Mouse (Mus musculus): Measurements from ENCODE around the gene Mrrf. TPM values are rescaled to one million over a fixed set of nuclear protein-coding genes. Genes with fewer than 3 reads are reported as not detected.

Mrrf gene
- total RNA-seq (2021) = 10 to 100 TPM; 14.2 to 16.1 TPM
- long read RNA-seq, experiment 1, transcript Mrrf-201 (7 exons, 2,623 nt) = major isoform, 15 of 19 reads
- long read RNA-seq, experiment 1, partial matches to known transcripts = 0 of 19 reads
- long read RNA-seq, experiment 1, other reads (novel, unspliced or antisense) = 4 of 19 reads
- long read RNA-seq, experiment 2, transcript Mrrf-201 (7 exons, 2,623 nt) = major isoform, 22 of 23 reads
- long read RNA-seq, experiment 2, partial matches to known transcripts = 0 of 23 reads
- long read RNA-seq, experiment 2, other reads (novel, unspliced or antisense) = 1 of 23 reads

GRCm38 (mm10) chr2:36136300-36136941 lies at the start of gene Mrrf, which contains the start of gene Rbm18:
Mrrf (plus strand) TSS chr2:36136389.
Rbm18 (minus strand) TSS chr2:36136773.
- peak; percentile 89 to 92 for DNase-seq (ENCODE audit: low spot score in 2 of 2)
- intact Hi-C loops (cut with DNase I) = loop anchor here (5.0 kb wide), 1 partner anchor 76 kb away; no protein-coding TSS in a partner anchor

GRCm38 (mm10) chr2:36089190-36089589 lies 47.0 kb upstream of the Mrrf start:
- intact Hi-C loops (cut with DNase I) = no loop called here
- DNase-seq (ENCODE audit: low spot score in 2 of 2) = no peak

- intact Hi-C loops (cut with DNase I) = loop anchor here (5.0 kb wide), 1 partner anchor 79 kb away; no protein-coding TSS in a partner anchor
- DNase-seq (ENCODE audit: low spot score in 2 of 2) = peak in 1 of 2 experiments; percentile 27
Observed at GRCm38 (mm10) chr2:36090853-36091741, 45.1 kb upstream of the Mrrf start.

- no peak for DNase-seq (ENCODE audit: low spot score in 2 of 2)
- intact Hi-C loops (cut with DNase I) = loop anchor here (5.0 kb wide), 1 partner anchor 80 kb away; no protein-coding TSS in a partner anchor
Observed at GRCm38 (mm10) chr2:36092748-36093147, 43.4 kb upstream of the Mrrf start.

GRCm38 (mm10) chr2:36093301-36093700 lies 42.9 kb upstream of the Mrrf start:
- intact Hi-C loops (cut with DNase I) = loop anchor here (5.0 kb wide), 1 partner anchor 81 kb away; no protein-coding TSS in a partner anchor
- no peak for DNase-seq (ENCODE audit: low spot score in 2 of 2)

GRCm38 (mm10) chr2:36093914-36094475 lies 42.2 kb upstream of the Mrrf start:
- no peak for DNase-seq (ENCODE audit: low spot score in 2 of 2)
- intact Hi-C loops (cut with DNase I) = loop anchor here (5.0 kb wide), 1 partner anchor 82 kb away; no protein-coding TSS in a partner anchor

- no peak for DNase-seq (ENCODE audit: low spot score in 2 of 2)
- intact Hi-C loops (cut with DNase I) = no loop called here
Observed at GRCm38 (mm10) chr2:36097129-36097815, 38.9 kb upstream of the Mrrf start.

- DNase-seq (ENCODE audit: low spot score in 2 of 2) = no peak
- intact Hi-C loops (cut with DNase I) = no loop called here
Observed at GRCm38 (mm10) chr2:36098021-36098420, 38.2 kb upstream of the Mrrf start.

- no peak for DNase-seq (ENCODE audit: low spot score in 2 of 2)
- intact Hi-C loops (cut with DNase I) = no loop called here
Observed at GRCm38 (mm10) chr2:36099739-36100138, 36.5 kb upstream of the Mrrf start.

GRCm38 (mm10) chr2:36101866-36102558 lies 34.2 kb upstream of the Mrrf start:
- no peak for DNase-seq (ENCODE audit: low spot score in 2 of 2)

GRCm38 (mm10) chr2:36102559-36102946 lies 33.6 kb upstream of the Mrrf start:
- intact Hi-C loops (cut with DNase I) = no loop called here

More at GRCm38 (mm10) chr2:36101866-36102558, 34.2 kb upstream of the Mrrf start:
- intact Hi-C loops (cut with DNase I) = no loop called here

GRCm38 (mm10) chr2:36103069-36103554 lies 33.1 kb upstream of the Mrrf start:
- intact Hi-C loops (cut with DNase I) = no loop called here
- no peak for DNase-seq (ENCODE audit: low spot score in 2 of 2)

More at GRCm38 (mm10) chr2:36102559-36102946, 33.6 kb upstream of the Mrrf start:
- no peak for DNase-seq (ENCODE audit: low spot score in 2 of 2)

GRCm38 (mm10) chr2:36103555-36104367 lies 32.4 kb upstream of the Mrrf start:
- intact Hi-C loops (cut with DNase I) = no loop called here
- no peak for DNase-seq (ENCODE audit: low spot score in 2 of 2)

GRCm38 (mm10) chr2:36104436-36104955 lies 31.7 kb upstream of the Mrrf start:
- no peak for DNase-seq (ENCODE audit: low spot score in 2 of 2)
- intact Hi-C loops (cut with DNase I) = no loop called here

GRCm38 (mm10) chr2:36104956-36105741 lies 31.0 kb upstream of the Mrrf start, which contains the start of gene Lhx6:
Lhx6 (minus strand) TSS chr2:36105408.
- no peak for DNase-seq (ENCODE audit: low spot score in 2 of 2)
- intact Hi-C loops (cut with DNase I) = no loop called here

- DNase-seq (ENCODE audit: low spot score in 2 of 2) = no peak
- intact Hi-C loops (cut with DNase I) = no loop called here
Observed at GRCm38 (mm10) chr2:36108615-36109014, 27.6 kb upstream of the Mrrf start.

All from left cerebral cortex, postnatal 14 days (tissue).